Mouse (Mus musculus): Measurements from ENCODE around the gene Dyrk1b. TPM values are rescaled to one million over a fixed set of nuclear protein-coding genes. Genes with fewer than 3 reads are reported as not detected.
A peak's percentile ranks its signal among the peaks of the same experiment; 100 is the strongest.
"Not testable (repeated sequence)": the region's sequence is repeated elsewhere in the genome, so short reads cannot be mapped to it uniquely, and the experiment has no call there.

Dyrk1b gene
- polyA plus RNA-seq (2012; ENCODE audit: insufficient read depth, low replicate concordance): 49.2 and 72.9 TPM in 2 replicates

GRCm38 (mm10) chr7:28179228-28179627, at the start of gene Dyrk1b:
Gene Dyrk1b, plus strand, starts transcription at chr7:28179469.
- H3K4me3 ChIP-seq (replicated peaks): peak within 1 kb of the TSS; percentile 96
- H3K27me3 ChIP-seq (replicated peaks): no peaks in the 10 kb centered on the region
- no peaks in the 10 kb centered on the region for H3K9me3 ChIP-seq
- H3K36me3 ChIP-seq (replicated peaks; ENCODE audit: low read length): peaks cover 78% of the 10 kb centered on the region
- H3K4me1 ChIP-seq: peaks cover 23% of the 10 kb centered on the region
- TF ChIP-seq GATA1 (IDR thresholded peaks at IDR 0.05; ENCODE audit: borderline replicate concordance, low read length): no peak
- TF ChIP-seq FLI1 (IDR thresholded peaks at IDR 0.05; ENCODE audit: low read length): no peak

- peaks cover 11% of the 10 kb centered on the region for H3K27me3 ChIP-seq (replicated peaks)
- peaks cover 9% of the 10 kb centered on the region for H3K4me1 ChIP-seq
- H3K36me3 ChIP-seq (replicated peaks; ENCODE audit: low read length): no peaks in the 10 kb centered on the region
- peaks cover 1% of the 10 kb centered on the region; the same call in 1 of the 2 replicates for H3K9me3 ChIP-seq
- no peak overlapping the region for H3K4me3 ChIP-seq (replicated peaks)
- TF ChIP-seq GATA1 (IDR thresholded peaks at IDR 0.05; ENCODE audit: borderline replicate concordance, low read length) (no peak), FLI1 (IDR thresholded peaks at IDR 0.05; ENCODE audit: low read length) (no peak)
Observed at GRCm38 (mm10) chr7:28137613-28138012, 41.7 kb upstream of the Dyrk1b start.

GRCm38 (mm10) chr7:28148263-28148662, 31.0 kb upstream of the Dyrk1b start:
- H3K4me1 ChIP-seq: peaks cover 32% of the 10 kb centered on the region
- no peak for TF ChIP-seq GATA1 (IDR thresholded peaks at IDR 0.05; ENCODE audit: borderline replicate concordance, low read length)
- TF ChIP-seq FLI1 (IDR thresholded peaks at IDR 0.05; ENCODE audit: low read length): no peak
- peaks cover 36% of the 10 kb centered on the region for H3K27me3 ChIP-seq (replicated peaks)
- no peak overlapping the region for H3K4me3 ChIP-seq (replicated peaks)
- H3K36me3 ChIP-seq (replicated peaks; ENCODE audit: low read length): no peaks in the 10 kb centered on the region
- H3K9me3 ChIP-seq: peaks cover 18% of the 10 kb centered on the region

- no peak overlapping the region for H3K4me3 ChIP-seq (replicated peaks)
Observed at GRCm38 (mm10) chr7:28149841-28150240, 29.4 kb upstream of the Dyrk1b start.

GRCm38 (mm10) chr7:28151584-28152221, 27.6 kb upstream of the Dyrk1b start:
- Histone ChIP-seq H3K4me1 (peaks cover 27% of the 10 kb centered on the region), H3K36me3 (replicated peaks; ENCODE audit: low read length) (no peaks in the 10 kb centered on the region), H3K27me3 (replicated peaks) (peaks cover 30% of the 10 kb centered on the region), H3K9me3 (no peaks in the 10 kb centered on the region), H3K4me3 (replicated peaks) (peak overlapping the region; percentile 80)
- no peak for TF ChIP-seq FLI1 (IDR thresholded peaks at IDR 0.05; ENCODE audit: low read length)

More at GRCm38 (mm10) chr7:28149841-28150240, 29.4 kb upstream of the Dyrk1b start:
- TF ChIP-seq GATA1 (IDR thresholded peaks at IDR 0.05; ENCODE audit: borderline replicate concordance, low read length): no peak
- TF ChIP-seq FLI1 (IDR thresholded peaks at IDR 0.05; ENCODE audit: low read length): no peak
- Histone ChIP-seq H3K4me1 (peaks cover 32% of the 10 kb centered on the region), H3K9me3 (peaks cover 5% of the 10 kb centered on the region), H3K27me3 (replicated peaks) (peaks cover 34% of the 10 kb centered on the region), H3K36me3 (replicated peaks; ENCODE audit: low read length) (no peaks in the 10 kb centered on the region)

GRCm38 (mm10) chr7:28153595-28153994, 25.7 kb upstream of the Dyrk1b start:
- not testable (repeated sequence) for H3K9me3 ChIP-seq; H3K4me3 ChIP-seq (replicated peaks); H3K36me3 ChIP-seq (replicated peaks; ENCODE audit: low read length)
- Histone ChIP-seq H3K4me1 (peaks cover 23% of the 10 kb centered on the region), H3K27me3 (replicated peaks) (peaks cover 27% of the 10 kb centered on the region)

GRCm38 (mm10) chr7:28159292-28159691, 20.0 kb upstream of the Dyrk1b start:
- no peaks in the 10 kb centered on the region for H3K9me3 ChIP-seq
- H3K36me3 ChIP-seq (replicated peaks; ENCODE audit: low read length): no peaks in the 10 kb centered on the region
- TF ChIP-seq GATA1 (IDR thresholded peaks at IDR 0.05; ENCODE audit: borderline replicate concordance, low read length) (no peak), FLI1 (IDR thresholded peaks at IDR 0.05; ENCODE audit: low read length) (no peak)
- H3K4me1 ChIP-seq: peaks cover 6% of the 10 kb centered on the region; the same call in 1 of the 2 replicates
- H3K27me3 ChIP-seq (replicated peaks): peaks cover 36% of the 10 kb centered on the region
- no peak overlapping the region for H3K4me3 ChIP-seq (replicated peaks)

- no peaks in the 10 kb centered on the region for H3K9me3 ChIP-seq
- H3K4me3 ChIP-seq (replicated peaks): no peak overlapping the region
- peaks cover 6% of the 10 kb centered on the region; the same call in 1 of the 2 replicates for H3K4me1 ChIP-seq
- no peak for TF ChIP-seq FLI1 (IDR thresholded peaks at IDR 0.05; ENCODE audit: low read length)
- no peak for TF ChIP-seq GATA1 (IDR thresholded peaks at IDR 0.05; ENCODE audit: borderline replicate concordance, low read length)
- H3K27me3 ChIP-seq (replicated peaks): peaks cover 32% of the 10 kb centered on the region
- H3K36me3 ChIP-seq (replicated peaks; ENCODE audit: low read length): no peaks in the 10 kb centered on the region
Observed at GRCm38 (mm10) chr7:28159893-28160292, 19.4 kb upstream of the Dyrk1b start.

- H3K36me3 ChIP-seq (replicated peaks; ENCODE audit: low read length): no peaks in the 10 kb centered on the region
- peaks cover 8% of the 10 kb centered on the region for H3K9me3 ChIP-seq
- peaks cover 6% of the 10 kb centered on the region; the same call in 1 of the 2 replicates for H3K4me1 ChIP-seq
- TF ChIP-seq FLI1 (IDR thresholded peaks at IDR 0.05; ENCODE audit: low read length) (no peak), GATA1 (IDR thresholded peaks at IDR 0.05; ENCODE audit: borderline replicate concordance, low read length) (no peak)
- peaks cover 31% of the 10 kb centered on the region for H3K27me3 ChIP-seq (replicated peaks)
- no peak overlapping the region for H3K4me3 ChIP-seq (replicated peaks)
Observed at GRCm38 (mm10) chr7:28161163-28161749, 18.0 kb upstream of the Dyrk1b start.

- no peaks in the 10 kb centered on the region for H3K36me3 ChIP-seq (replicated peaks; ENCODE audit: low read length)
- H3K4me3 ChIP-seq (replicated peaks): no peak overlapping the region
- H3K9me3 ChIP-seq: peaks cover 8% of the 10 kb centered on the region
- peaks cover 17% of the 10 kb centered on the region for H3K4me1 ChIP-seq
- peaks cover 7% of the 10 kb centered on the region for H3K27me3 ChIP-seq (replicated peaks)
- no peak for TF ChIP-seq GATA1 (IDR thresholded peaks at IDR 0.05; ENCODE audit: borderline replicate concordance, low read length)
Observed at GRCm38 (mm10) chr7:28165406-28165805, 13.9 kb upstream of the Dyrk1b start.

Measured in megakaryocyte, embryonic 14.5 days (primary cell).